ENCODE assay signal across 8 mouse cellular contexts in the genomic region with DNA sequence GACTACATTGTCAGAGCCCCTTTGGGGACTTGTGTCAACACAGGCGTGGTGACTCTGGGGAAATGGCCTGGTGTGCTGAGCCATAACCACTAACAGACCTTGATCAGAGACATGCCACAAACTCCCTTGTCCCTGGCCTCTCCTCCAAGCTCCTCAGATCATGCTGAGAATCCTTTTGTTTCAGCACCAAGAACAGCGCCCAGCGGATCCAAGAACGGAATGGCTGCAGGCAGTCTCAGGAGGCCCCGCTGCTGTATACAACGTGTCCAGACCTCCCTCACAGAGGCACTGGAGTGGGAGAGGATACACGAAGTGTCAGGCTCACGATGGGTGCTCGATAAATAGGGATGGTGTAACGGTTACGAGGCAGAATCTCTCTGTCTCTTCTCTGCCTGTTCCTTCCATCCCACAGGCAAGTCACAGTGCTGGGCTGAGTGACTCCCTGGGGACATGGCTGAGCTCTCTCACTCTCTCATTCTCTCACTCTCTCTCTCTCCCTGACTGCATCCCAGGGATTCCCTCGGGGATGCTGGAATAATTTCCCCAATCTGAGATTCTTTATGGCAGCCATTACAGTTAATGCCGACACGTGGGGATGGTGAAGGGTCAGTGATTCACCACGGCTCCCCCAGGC.
DNase-seq lines count a peak whose midpoint lies in the region; ATAC-seq and TF ChIP-seq lines count a peak whose summit lies in the region.

No protein-coding gene starts in this region.

- H3K36me3 ChIP-seq in hindbrain, embryonic 15.5 days: no peaks in the 10 kb centered on the region
- H3K36me3 ChIP-seq in lung, embryonic 14.5 days (ENCODE audit: insufficient read depth): no peaks in the 10 kb centered on the region

- no peak for ATAC-seq in hindbrain, embryonic 15.5 days (ENCODE audit: low FRiP score, low read depth)
- no peak for ATAC-seq in lung, embryonic 14.5 days (ENCODE audit: insufficient read depth)

- H3K9me3 ChIP-seq in hindbrain, embryonic 15.5 days: no peaks in the 10 kb centered on the region
- H3K9me3 ChIP-seq in lung, embryonic 14.5 days (ENCODE audit: low read depth, low read length): no peaks in the 10 kb centered on the region

- H3K9ac ChIP-seq in hindbrain, embryonic 15.5 days: no peak overlapping the region
- H3K9ac ChIP-seq in lung, embryonic 14.5 days: no peak overlapping the region

- H3K27me3 ChIP-seq in hindbrain, embryonic 15.5 days: peaks cover 2% of the 10 kb centered on the region; the same call in 1 of the 2 replicates
- no peaks in the 10 kb centered on the region for H3K27me3 ChIP-seq in lung, embryonic 14.5 days (ENCODE audit: insufficient read depth, low read length)

- intact Hi-C loops in left cerebral cortex, postnatal 4 days (cut with DNase I): no loop called here

- no peak for TF ChIP-seq CTCF in lung, embryonic 14.5 days (IDR thresholded peaks at IDR 0.05; ENCODE audit: low read depth)

- peak; percentile 32 for DNase-seq in left cerebral cortex, postnatal 4 days
- no peak for DNase-seq in left cerebral cortex, adult 9 months (ENCODE audit: low spot score in 2 of 2)
- peak; percentile 82 for DNase-seq in embryo, embryonic 11.5 days (ENCODE audit: low read depth, low spot score)
- DNase-seq in lung, embryonic 14.5 days: peak; percentile 96
- peak; percentile 65 for DNase-seq in ovary, postnatal 36 days (ENCODE audit: low spot score)
- DNase-seq in spleen, postnatal 14 days (ENCODE audit: low spot score in 2 of 2): no peak
- no peak for DNase-seq in cerebellum, adult 9-10 months

- H3K4me1 ChIP-seq in hindbrain, embryonic 15.5 days (replicated peaks): peaks cover 43% of the 10 kb centered on the region
- no peaks in the 10 kb centered on the region for H3K4me1 ChIP-seq in lung, embryonic 14.5 days (ENCODE audit: insufficient read depth)

- peak overlapping the region; percentile 16; the same call in 1 of the 2 replicates for H3K27ac ChIP-seq in hindbrain, embryonic 15.5 days (replicated peaks)
- H3K27ac ChIP-seq in lung, embryonic 14.5 days (ENCODE audit: low read depth): no peak overlapping the region

- H3K4me2 ChIP-seq in hindbrain, embryonic 15.5 days: no peak overlapping the region
- no peak overlapping the region for H3K4me2 ChIP-seq in lung, embryonic 14.5 days

- WGBS in hindbrain, embryonic 15.5 days: 16% methylated on average over 15 of the region's 15 CpGs
- 17% methylated on average over 15 of the region's 15 CpGs for WGBS in lung, embryonic 14.5 days

- H3K4me3 ChIP-seq in hindbrain, embryonic 15.5 days: no peak overlapping the region
- H3K4me3 ChIP-seq in lung, embryonic 14.5 days (ENCODE audit: low read depth, low read length): no peak overlapping the region

Comparison
In these comparisons a context has a peak if more than half of its experiments do, and no peak if none do; other contexts are left out.
1. DNase-seq: peak in left cerebral cortex, postnatal 4 days (single experiment), embryo, embryonic 11.5 days (single experiment), lung, embryonic 14.5 days (single experiment) and ovary, postnatal 36 days (single experiment); none in left cerebral cortex, adult 9 months (0 of 2), spleen, postnatal 14 days (0 of 2) and cerebellum, adult 9-10 months (single experiment).